Mouse (Mus musculus) stomach, embryonic 16.5 days (tissue): ENCODE measurements around the gene Has3. TPM values are rescaled to one million over a fixed set of nuclear protein-coding genes. Genes with fewer than 3 reads are reported as not detected.
A peak's percentile ranks its signal among the peaks of the same experiment; 100 is the strongest.

Experiments used
- ATAC-seq: fragments of 200-750 bp; cut with Nextera tagmentation; 2 replicates; pipeline ENCODE4 v1.8.0; 2017; ENCODE audit warnings: moderate number of reproducible peaks, moderate TSS enrichment; ENCODE audit not compliant: insufficient read depth, low FRiP score
- H3K27ac ChIP-seq: fragments of 300-500 bp; sonication (generic); 2 replicates; pipeline ENCODE4 v1.5.1; 2014; ENCODE audit warnings: low read length
- H3K27me3 ChIP-seq: fragments of 300-500 bp; sonication (generic); 2 replicates; pipeline ENCODE4 v1.6.1; 2014; ENCODE audit warnings: low read length, control low read depth, mixed read lengths; ENCODE audit not compliant: control insufficient read depth, insufficient read depth
- H3K36me3 ChIP-seq: fragments of 300-500 bp; sonication (generic); 2 replicates; pipeline ENCODE4 v1.6.1; 2014; ENCODE audit warnings: low read length; ENCODE audit not compliant: control insufficient read depth, insufficient read depth
- H3K4me1 ChIP-seq: fragments of 300-500 bp; sonication (generic); 2 replicates; pipeline ENCODE4 v1.6.1; 2014; ENCODE audit warnings: low read length, control low read depth, mixed read lengths; ENCODE audit not compliant: control insufficient read depth, insufficient read depth
- H3K4me2 ChIP-seq: fragments of 300-500 bp; sonication (generic); 2 replicates; pipeline ENCODE4 v1.6.1; 2014; ENCODE audit warnings: low read depth, low read length, mixed read lengths
- H3K4me3 ChIP-seq: fragments of 300-500 bp; sonication (generic); replicated peaks from 2 replicates; pipeline ENCODE4 v1.5.1; 2014; ENCODE audit warnings: mild to moderate bottlenecking, low read length
- H3K9ac ChIP-seq: fragments of 300-500 bp; sonication (generic); 2 replicates; pipeline ENCODE4 v1.6.1; 2014; ENCODE audit warnings: low read length
- H3K9me3 ChIP-seq: fragments of 300-500 bp; sonication (generic); replicated peaks from 2 replicates; pipeline ENCODE4 v1.6.1; 2016; ENCODE audit warnings: low read length, control low read depth; ENCODE audit not compliant: control insufficient read depth
- WGBS: fragments of 180-500 bp; shearing (Covaris S2); extraction: QIAGEN DNeasy Blood & Tissue Kit; methylation state at CpG from one replicate; pipeline ENCODE4 v1.1.7; 2014; 5-methylcytosine and 5-hydroxymethylcytosine counted together
- polyA plus RNA-seq: library from polyadenylated mRNA; unstranded; fragments of >200 nt; fragmentation: Nextera tagmentation; extraction: Ambion mirVana; gene quantifications from 2 replicates; pipeline ENCODE4 v1.2.1, GENCODE M21; 2015

Has3 gene
- polyA plus RNA-seq, 1 experiment from 2014 or later: 0.81 TPM

DNA sequence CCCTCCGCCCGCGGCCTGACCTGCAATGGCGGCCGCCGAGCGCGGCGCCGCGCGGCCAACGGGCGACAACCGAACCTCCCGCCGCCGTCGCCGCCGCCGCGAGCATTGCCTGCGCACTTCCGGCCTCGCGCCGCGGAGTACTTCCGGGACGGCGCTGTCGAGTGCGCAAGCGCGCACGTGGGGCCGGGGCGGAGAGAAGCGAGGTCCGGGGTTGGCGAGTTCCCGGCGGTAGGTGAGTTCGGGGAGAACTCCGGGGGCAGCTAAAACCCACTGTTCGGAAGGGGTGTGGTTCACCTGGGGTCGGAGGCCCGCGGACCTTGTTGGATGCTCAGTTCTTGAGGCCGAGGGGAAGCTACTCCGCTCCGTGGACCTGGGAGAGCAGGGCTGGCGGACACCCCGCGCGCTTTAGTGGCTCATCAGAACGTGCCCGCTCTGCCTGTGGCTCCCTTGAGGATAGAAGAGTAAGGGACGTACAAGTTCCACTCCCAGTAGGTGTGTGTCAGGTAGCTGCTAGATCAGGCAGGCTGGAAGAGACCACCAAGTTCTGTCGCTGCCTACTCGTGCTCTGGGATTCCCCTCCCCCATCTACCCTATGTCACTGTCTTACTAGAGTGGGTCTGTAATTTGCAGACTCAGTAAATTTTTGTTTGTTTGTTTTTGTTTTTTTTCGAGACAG lies 23.6 kb downstream of the Has3 start, which contains the start of gene Utp4:
Utp4 (plus strand) TSS at position 156 of the 676 bp plus-strand sequence.
- H3K9me3 ChIP-seq: no peaks in the 10 kb centered on the region
- peaks cover 15% of the 10 kb centered on the region for H3K4me1 ChIP-seq
- WGBS: under 1% methylated on average over 61 of the region's 63 CpGs
- peak within 1 kb of the TSS; percentile 89 for H3K4me3 ChIP-seq
- peak; percentile 96 for ATAC-seq
- H3K4me2 ChIP-seq: peak within 1 kb of the TSS; percentile 66
- peak within 1 kb of the TSS; percentile 96 for H3K9ac ChIP-seq
- no peaks in the 10 kb centered on the region for H3K27me3 ChIP-seq
- 0 out of 2 replicates have a peak, but pooled peaks cover 8% of the 10 kb centered on the region for H3K36me3 ChIP-seq
- H3K27ac ChIP-seq: peak within 1 kb of the TSS; percentile 93

DNA sequence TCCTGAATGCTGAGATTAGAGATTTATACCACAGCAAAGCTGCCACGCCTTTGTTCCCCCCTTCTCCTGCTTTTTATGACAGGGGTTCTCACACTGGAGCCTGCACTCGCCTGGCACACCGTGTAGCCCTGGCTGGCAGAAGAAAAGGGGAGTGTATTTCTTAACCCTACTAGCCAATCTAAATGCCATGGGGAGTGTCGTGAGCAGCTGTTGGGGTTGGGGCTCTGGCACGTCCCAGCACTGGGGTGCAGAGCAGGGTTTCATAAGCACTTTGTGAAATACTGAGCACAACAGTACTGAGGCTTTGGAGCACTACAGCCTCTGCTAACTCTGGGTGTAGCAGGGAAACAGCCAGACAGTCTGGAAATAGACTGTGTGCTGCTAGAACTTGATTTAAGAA lies 29.4 kb downstream of the Has3 start:
- no peak overlapping the region for H3K4me2 ChIP-seq
- H3K4me1 ChIP-seq: peaks cover 5% of the 10 kb centered on the region
- ATAC-seq: no peak
- no peaks in the 10 kb centered on the region for H3K9me3 ChIP-seq
- H3K27me3 ChIP-seq: no peaks in the 10 kb centered on the region
- no peak overlapping the region for H3K9ac ChIP-seq
- WGBS: 84% methylated on average over 5 of the region's 5 CpGs
- no peak overlapping the region for H3K27ac ChIP-seq
- no peak overlapping the region for H3K4me3 ChIP-seq
- peaks cover 22% of the 10 kb centered on the region; the same call in 1 of the 2 replicates for H3K36me3 ChIP-seq

DNA sequence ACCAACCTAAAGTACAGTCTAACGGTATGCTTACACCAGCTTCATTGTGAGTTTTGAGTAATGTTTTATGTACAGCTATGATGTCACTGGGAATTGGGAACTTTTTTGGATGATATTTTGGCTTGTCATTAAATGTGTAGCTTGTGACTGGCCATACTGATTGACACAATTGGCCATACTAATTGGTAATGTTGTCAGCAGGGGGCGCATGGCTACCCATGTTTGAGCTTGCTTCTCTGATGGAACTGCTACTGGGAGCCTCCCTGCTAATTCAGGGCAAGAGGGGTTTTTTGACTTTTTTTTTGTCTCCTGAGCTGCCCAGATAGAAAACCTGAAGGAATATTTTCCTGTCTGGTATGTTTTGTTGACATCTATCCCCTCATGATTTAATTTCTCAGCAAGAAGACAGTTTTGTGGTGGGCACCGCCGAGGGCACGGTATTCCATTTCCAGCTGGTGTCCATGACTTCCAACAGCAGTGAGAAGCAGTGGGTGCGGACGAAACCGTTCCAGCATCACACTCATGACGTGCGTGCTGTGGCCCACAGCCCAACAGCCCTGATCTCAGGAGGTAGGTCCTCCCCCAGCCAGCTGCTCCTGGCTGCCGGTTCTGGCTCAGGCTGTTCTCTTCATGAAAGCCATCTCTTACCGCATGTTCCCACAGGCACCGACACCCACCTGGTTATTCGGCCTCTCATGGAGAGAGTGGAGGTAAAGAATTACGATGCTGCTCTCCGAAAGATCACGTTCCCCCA lies 35.9 kb downstream of the Has3 start:
- H3K36me3 ChIP-seq: peaks cover 36% of the 10 kb centered on the region

DNA sequence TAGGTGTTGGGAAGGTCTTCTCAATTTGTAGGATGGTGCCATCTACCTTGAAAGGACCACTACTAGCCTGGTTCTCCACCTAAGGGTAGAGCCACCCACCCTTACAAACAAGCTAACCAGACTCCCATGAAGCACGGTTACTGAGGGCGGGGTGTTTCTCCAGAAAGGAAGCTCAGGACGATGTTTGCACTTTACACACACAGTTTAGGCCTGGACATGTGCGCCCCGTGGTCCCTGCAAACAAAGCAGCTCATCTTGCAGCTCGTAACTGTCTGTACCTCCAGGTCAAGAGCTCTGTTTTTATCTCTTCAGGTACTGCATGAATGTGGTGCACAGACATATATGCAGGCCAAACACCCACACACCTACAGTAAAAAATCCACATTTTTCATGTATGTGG lies 36.6 kb downstream of the Has3 start:
- Histone ChIP-seq H3K9ac (no peak overlapping the region), H3K9me3 (no peaks in the 10 kb centered on the region), H3K4me3 (no peak overlapping the region), H3K36me3 (peaks cover 39% of the 10 kb centered on the region), H3K4me2 (no peak overlapping the region), H3K4me1 (no peaks in the 10 kb centered on the region), H3K27me3 (no peaks in the 10 kb centered on the region), H3K27ac (no peak overlapping the region)
- 90% methylated on average over 6 of the region's 6 CpGs for WGBS
- no peak for ATAC-seq

More for the DNA sequence above, 35.9 kb downstream of the Has3 start:
- no peak overlapping the region for H3K27ac ChIP-seq
- no peaks in the 10 kb centered on the region for H3K27me3 ChIP-seq
- ATAC-seq: no peak
- H3K4me3 ChIP-seq: no peak overlapping the region
- H3K4me1 ChIP-seq: no peaks in the 10 kb centered on the region
- H3K4me2 ChIP-seq: no peak overlapping the region
- 91% methylated on average over 17 of the region's 17 CpGs for WGBS
- no peaks in the 10 kb centered on the region for H3K9me3 ChIP-seq
- H3K9ac ChIP-seq: no peak overlapping the region

DNA sequence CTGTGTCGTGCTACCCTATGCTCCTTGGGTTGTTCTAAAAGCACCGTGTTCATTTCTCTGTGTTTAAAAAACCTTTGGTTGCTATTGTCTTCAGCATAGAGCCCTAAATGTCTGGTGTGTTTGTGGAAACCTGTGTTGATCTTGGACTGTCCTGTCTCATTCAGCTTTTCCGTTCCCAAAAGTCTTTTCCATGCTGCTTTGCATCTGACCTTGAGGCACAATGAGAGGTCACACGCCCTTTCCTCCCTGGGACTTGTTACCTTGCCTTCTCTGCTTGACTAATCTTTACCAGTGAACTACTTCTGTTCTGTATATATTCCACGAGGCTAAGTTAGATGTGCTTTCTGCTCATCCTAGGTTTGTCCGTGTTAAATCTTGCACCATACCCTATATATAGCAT lies 37.4 kb downstream of the Has3 start:
- 83% methylated on average over 6 of the region's 6 CpGs for WGBS
- no peak overlapping the region for H3K27ac ChIP-seq
- H3K4me2 ChIP-seq: no peak overlapping the region
- H3K9me3 ChIP-seq: no peaks in the 10 kb centered on the region
- ATAC-seq: no peak
- peaks cover 45% of the 10 kb centered on the region for H3K36me3 ChIP-seq
- no peaks in the 10 kb centered on the region for H3K4me1 ChIP-seq
- H3K9ac ChIP-seq: no peak overlapping the region
- no peaks in the 10 kb centered on the region for H3K27me3 ChIP-seq
- H3K4me3 ChIP-seq: no peak overlapping the region

DNA sequence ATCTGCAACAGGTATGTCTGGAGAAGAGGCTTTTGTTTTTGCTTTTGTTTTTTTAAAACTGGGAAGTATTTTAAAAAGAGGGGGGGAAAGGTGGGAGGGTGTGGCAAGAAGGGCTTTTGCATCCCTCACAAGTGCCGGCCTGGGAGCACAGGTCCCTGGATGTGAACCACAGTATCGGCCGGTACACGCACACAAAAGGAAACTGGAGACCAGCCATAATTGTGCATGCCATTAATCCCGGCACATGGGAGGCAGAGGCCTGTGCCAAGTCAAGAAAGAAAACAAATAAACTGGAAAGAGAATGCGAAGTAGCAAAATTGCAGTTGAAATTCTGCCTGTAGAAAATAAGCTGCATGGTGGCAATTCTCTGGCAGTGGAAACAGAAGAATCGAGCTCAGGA lies 38.2 kb downstream of the Has3 start:
- no peaks in the 10 kb centered on the region for H3K4me1 ChIP-seq
- no peaks in the 10 kb centered on the region for H3K9me3 ChIP-seq
- ATAC-seq: no peak
- H3K4me3 ChIP-seq: no peak overlapping the region
- no peak overlapping the region for H3K27ac ChIP-seq
- H3K27me3 ChIP-seq: no peaks in the 10 kb centered on the region
- 87% methylated on average over 7 of the region's 7 CpGs for WGBS
- no peak overlapping the region for H3K4me2 ChIP-seq
- H3K9ac ChIP-seq: no peak overlapping the region
- H3K36me3 ChIP-seq: peaks cover 49% of the 10 kb centered on the region

DNA sequence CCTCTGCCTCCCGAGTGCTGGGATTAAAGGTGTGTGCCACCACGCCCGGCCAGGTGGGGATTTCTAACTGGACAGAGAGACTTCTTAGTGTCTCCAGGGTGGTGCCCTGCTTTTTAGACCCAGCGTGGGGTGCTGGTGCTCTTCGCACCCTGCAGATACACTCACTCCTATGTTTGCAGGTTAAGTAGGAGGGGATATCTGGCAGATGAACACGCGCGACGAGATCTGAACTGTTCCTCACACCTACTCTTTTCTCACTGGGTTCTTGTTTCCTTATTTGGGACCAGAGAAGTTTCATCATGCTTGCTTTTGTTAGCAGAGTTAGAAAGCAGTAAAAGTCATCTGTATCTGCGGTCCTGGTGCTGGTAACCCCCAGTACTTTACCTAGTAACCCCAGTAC lies 43.6 kb downstream of the Has3 start:
- Histone ChIP-seq H3K27me3 (no peaks in the 10 kb centered on the region), H3K9ac (no peak overlapping the region), H3K4me1 (no peaks in the 10 kb centered on the region), H3K27ac (no peak overlapping the region), H3K9me3 (no peaks in the 10 kb centered on the region), H3K4me3 (no peak overlapping the region), H3K4me2 (no peak overlapping the region), H3K36me3 (peaks cover 37% of the 10 kb centered on the region)
- no peak for ATAC-seq
- WGBS: 95% methylated on average over 10 of the region's 10 CpGs

DNA sequence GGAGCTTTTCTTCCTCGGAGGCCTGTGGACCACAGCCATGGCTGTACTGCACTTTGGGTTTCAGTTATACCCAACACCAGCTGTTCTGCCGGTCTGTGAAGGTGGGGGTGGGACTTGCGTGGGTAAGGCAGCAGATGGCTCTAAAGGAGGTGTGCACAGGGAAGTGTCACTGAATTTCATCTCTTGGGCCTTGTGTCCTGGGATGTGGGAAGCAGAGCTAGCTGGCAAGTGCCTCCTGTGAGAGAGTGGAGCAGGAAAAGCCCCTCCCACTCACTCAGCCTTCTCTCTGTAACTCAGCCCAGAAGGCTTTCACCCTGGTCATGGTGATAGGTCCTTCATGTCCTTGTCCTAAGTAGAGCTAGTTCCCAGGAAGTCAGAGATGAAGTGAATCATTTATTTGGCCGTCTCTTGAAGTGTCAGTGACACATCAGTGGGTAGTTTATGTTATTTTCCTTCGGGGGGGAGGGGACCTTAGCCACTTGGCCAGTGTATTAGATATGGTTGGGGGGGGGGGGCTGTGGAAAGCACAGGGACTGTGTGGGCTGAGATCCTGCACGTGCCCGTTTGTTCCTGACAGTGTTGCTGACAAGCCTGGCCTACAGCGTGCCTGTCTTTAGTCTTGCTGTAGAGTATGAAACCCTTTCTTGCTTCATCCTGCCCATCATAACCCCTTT lies 49.8 kb downstream of the Has3 start:
- H3K4me2 ChIP-seq: no peak overlapping the region
- WGBS: 89% methylated on average over 8 of the region's 8 CpGs
- H3K4me3 ChIP-seq: no peak overlapping the region
- no peak overlapping the region for H3K27ac ChIP-seq
- H3K4me1 ChIP-seq: no peaks in the 10 kb centered on the region
- H3K9me3 ChIP-seq: no peaks in the 10 kb centered on the region
- H3K36me3 ChIP-seq: peaks cover 37% of the 10 kb centered on the region
- ATAC-seq: no peak
- no peaks in the 10 kb centered on the region for H3K27me3 ChIP-seq
- no peak overlapping the region for H3K9ac ChIP-seq

DNA sequence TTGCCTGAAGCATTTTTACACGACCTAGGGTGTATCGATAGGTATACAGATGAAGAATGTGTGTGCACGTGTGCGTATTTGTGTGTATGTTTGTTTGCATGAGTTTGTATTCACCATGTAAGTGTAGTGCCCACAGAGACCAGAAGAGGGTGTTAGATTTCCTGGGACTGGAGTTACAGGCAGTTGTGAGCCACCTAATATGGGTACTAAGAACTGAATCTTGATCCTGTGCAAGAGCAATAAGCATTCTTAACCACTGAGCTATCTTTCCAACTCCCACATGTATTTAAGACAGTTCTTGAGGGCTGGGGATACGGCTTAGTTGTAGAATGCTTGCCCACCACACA lies 50.3 kb downstream of the Has3 start:
- H3K4me1 ChIP-seq: peaks cover 1% of the 10 kb centered on the region; the same call in 1 of the 2 replicates
- H3K27ac ChIP-seq: no peak overlapping the region
- H3K36me3 ChIP-seq: peaks cover 37% of the 10 kb centered on the region
- no peak overlapping the region for H3K4me3 ChIP-seq
- H3K9ac ChIP-seq: no peak overlapping the region
- WGBS: 95% methylated on average over 5 of the region's 5 CpGs
- H3K4me2 ChIP-seq: no peak overlapping the region
- ATAC-seq: no peak
- H3K27me3 ChIP-seq: no peaks in the 10 kb centered on the region
- no peaks in the 10 kb centered on the region for H3K9me3 ChIP-seq
